Mouse (Mus musculus) forebrain, embryonic 16.5 days (tissue): ENCODE results near the gene Ankrd31. TPM values are rescaled to one million over a fixed set of nuclear protein-coding genes. Genes with fewer than 3 reads are reported as not detected.
A peak's percentile ranks its signal among the peaks of the same experiment; 100 is the strongest.

ENCODE experiments used
- ATAC-seq: fragments of 200-750 bp; cut with Nextera tagmentation; 2 replicates; pipeline ENCODE4 v1.8.0; 2017; ENCODE audit warnings: mild to moderate bottlenecking, moderate library complexity
- H3K27ac ChIP-seq: fragments of 300-500 bp; sonication (generic); 2 replicates; pipeline ENCODE4 v1.5.1; 2014; ENCODE audit warnings: low read length, control low read depth
- H3K27me3 ChIP-seq: fragments of 300-500 bp; sonication (generic); replicated peaks from 2 replicates; pipeline ENCODE4 v1.6.1; 2014; ENCODE audit warnings: low read length; ENCODE audit not compliant: control insufficient read depth, insufficient read depth
- H3K36me3 ChIP-seq: fragments of 300-500 bp; sonication (generic); 2 replicates; pipeline ENCODE4 v1.6.1; 2014; ENCODE audit not compliant: control insufficient read depth, insufficient read depth
- H3K4me1 ChIP-seq: fragments of 300-500 bp; sonication (generic); replicated peaks from 2 replicates; pipeline ENCODE4 v1.6.1; 2014; ENCODE audit warnings: low read length; ENCODE audit not compliant: control insufficient read depth, insufficient read depth
- H3K4me2 ChIP-seq: fragments of 300-500 bp; sonication (generic); 2 replicates; pipeline ENCODE4 v1.6.1; 2014; ENCODE audit warnings: mild to moderate bottlenecking, low read length, control low read depth
- H3K4me3 ChIP-seq: fragments of 300-500 bp; sonication (generic); replicated peaks from 2 replicates; pipeline ENCODE4 v1.5.1; 2014; ENCODE audit warnings: mild to moderate bottlenecking, low read length, control low read depth
- H3K9ac ChIP-seq: fragments of 300-500 bp; sonication (generic); replicated peaks from 2 replicates; pipeline ENCODE4 v1.6.1; 2014; ENCODE audit warnings: low read depth, low read length, control low read depth
- H3K9me3 ChIP-seq: fragments of 300-500 bp; sonication (generic); 2 replicates; pipeline ENCODE4 v1.6.1; 2016; ENCODE audit warnings: low read length; ENCODE audit not compliant: control insufficient read depth
- WGBS: fragments of 180-500 bp; shearing (Covaris S2); extraction: QIAGEN DNeasy Blood & Tissue Kit; methylation state at CpG from one replicate; pipeline ENCODE4 v1.1.7; 2014; 5-methylcytosine and 5-hydroxymethylcytosine counted together
- polyA plus RNA-seq: library from polyadenylated mRNA; unstranded; fragments of >200 nt; fragmentation: Nextera tagmentation; extraction: Ambion mirVana; gene quantifications from 2 replicates; pipeline ENCODE4 v1.2.1, GENCODE M21; 2015

Gene Ankrd31
- polyA plus RNA-seq, 1 experiment from 2014 or later = not detected

- Histone ChIP-seq H3K4me2 (no peak overlapping the region), H3K4me3 (no peak overlapping the region), H3K4me1 (no peaks in the 10 kb centered on the region), H3K36me3 (no peaks in the 10 kb centered on the region), H3K9me3 (no peaks in the 10 kb centered on the region), H3K27ac (no peak overlapping the region), H3K27me3 (no peaks in the 10 kb centered on the region), H3K9ac (no peak overlapping the region)
- WGBS = 93% methylated on average over 1 of the region's 1 CpGs
- no peak for ATAC-seq
Measured at GRCm38 (mm10) chr13:96849752-96850151, 101.7 kb downstream of the Ankrd31 start.

- no peaks in the 10 kb centered on the region for H3K27me3 ChIP-seq
- H3K4me3 ChIP-seq = no peak overlapping the region
- 74% methylated on average over 2 of the region's 2 CpGs for WGBS
- H3K4me2 ChIP-seq = no peak overlapping the region
- no peak for ATAC-seq
- no peak overlapping the region for H3K27ac ChIP-seq
- H3K9ac ChIP-seq = no peak overlapping the region
- H3K36me3 ChIP-seq = no peaks in the 10 kb centered on the region
- H3K4me1 ChIP-seq = no peaks in the 10 kb centered on the region
- H3K9me3 ChIP-seq = no peaks in the 10 kb centered on the region
Measured at GRCm38 (mm10) chr13:96852133-96852532, 104.1 kb downstream of the Ankrd31 start.

GRCm38 (mm10) chr13:96853256-96853655 is 105.2 kb downstream of the Ankrd31 start:
- H3K4me2 ChIP-seq = no peak overlapping the region
- no peaks in the 10 kb centered on the region for H3K4me1 ChIP-seq
- no peak overlapping the region for H3K27ac ChIP-seq
- no peak overlapping the region for H3K4me3 ChIP-seq
- H3K36me3 ChIP-seq = no peaks in the 10 kb centered on the region
- no peaks in the 10 kb centered on the region for H3K9me3 ChIP-seq
- 47% methylated on average over 1 of the region's 1 CpGs for WGBS
- no peaks in the 10 kb centered on the region for H3K27me3 ChIP-seq
- ATAC-seq = no peak
- H3K9ac ChIP-seq = no peak overlapping the region

- Histone ChIP-seq H3K4me2 (no peak overlapping the region), H3K9ac (no peak overlapping the region), H3K27me3 (no peaks in the 10 kb centered on the region), H3K36me3 (no peaks in the 10 kb centered on the region), H3K9me3 (no peaks in the 10 kb centered on the region), H3K4me3 (no peak overlapping the region), H3K4me1 (no peaks in the 10 kb centered on the region), H3K27ac (no peak overlapping the region)
- WGBS = 21% methylated on average over 3 of the region's 3 CpGs
- ATAC-seq = peak; percentile 54; the same call in 1 of the 2 replicates
Measured at GRCm38 (mm10) chr13:96855191-96855590, 107.1 kb downstream of the Ankrd31 start.

GRCm38 (mm10) chr13:96859161-96859560 is 111.1 kb downstream of the Ankrd31 start:
- Histone ChIP-seq H3K4me3 (no peak overlapping the region), H3K27me3 (no peaks in the 10 kb centered on the region), H3K9ac (no peak overlapping the region), H3K27ac (no peak overlapping the region), H3K9me3 (no peaks in the 10 kb centered on the region), H3K4me1 (no peaks in the 10 kb centered on the region), H3K36me3 (no peaks in the 10 kb centered on the region), H3K4me2 (no peak overlapping the region)
- 92% methylated on average over 3 of the region's 3 CpGs for whole genome bisulfite sequencing
- no peak for ATAC-seq

GRCm38 (mm10) chr13:96870742-96871141 is 122.7 kb downstream of the Ankrd31 start:
- no peak for ATAC-seq
- Histone ChIP-seq H3K36me3 (no peaks in the 10 kb centered on the region), H3K27me3 (no peaks in the 10 kb centered on the region), H3K4me3 (no peak overlapping the region), H3K4me2 (no peak overlapping the region), H3K27ac (no peak overlapping the region), H3K9me3 (no peaks in the 10 kb centered on the region), H3K4me1 (no peaks in the 10 kb centered on the region), H3K9ac (no peak overlapping the region)
- WGBS = 79% methylated on average over 4 of the region's 4 CpGs

GRCm38 (mm10) chr13:96874071-96874470 is 126.0 kb downstream of the Ankrd31 start:
- ATAC-seq = no peak
- Histone ChIP-seq H3K27ac (no peak overlapping the region), H3K36me3 (no peaks in the 10 kb centered on the region), H3K4me3 (no peak overlapping the region), H3K9ac (no peak overlapping the region), H3K9me3 (no peaks in the 10 kb centered on the region), H3K4me1 (no peaks in the 10 kb centered on the region), H3K27me3 (no peaks in the 10 kb centered on the region), H3K4me2 (no peak overlapping the region)

GRCm38 (mm10) chr13:96878220-96879057 is 130.4 kb downstream of the Ankrd31 start:
- Histone ChIP-seq H3K36me3 (no peaks in the 10 kb centered on the region), H3K4me2 (no peak overlapping the region), H3K9me3 (no peaks in the 10 kb centered on the region), H3K27me3 (no peaks in the 10 kb centered on the region), H3K9ac (no peak overlapping the region), H3K27ac (no peak overlapping the region), H3K4me3 (no peak overlapping the region), H3K4me1 (no peaks in the 10 kb centered on the region)
- WGBS = 62% methylated on average over 12 of the region's 12 CpGs
- ATAC-seq = peak; percentile 47; the same call in 1 of the 2 replicates

GRCm38 (mm10) chr13:96884534-96884933 is 136.5 kb downstream of the Ankrd31 start:
- Histone ChIP-seq H3K4me2 (no peak overlapping the region), H3K27ac (no peak overlapping the region), H3K9ac (no peak overlapping the region), H3K4me3 (no peak overlapping the region), H3K36me3 (no peaks in the 10 kb centered on the region), H3K4me1 (no peaks in the 10 kb centered on the region), H3K9me3 (no peaks in the 10 kb centered on the region), H3K27me3 (no peaks in the 10 kb centered on the region)
- no peak for ATAC-seq
- 45% methylated on average over 1 of the region's 1 CpGs for WGBS
